Mouse (Mus musculus) megakaryocyte, embryonic 14.5 days (primary cell): ENCODE results near the gene Selenow. TPM values are rescaled to one million over a fixed set of nuclear protein-coding genes. Genes with fewer than 3 reads are reported as not detected.

Experiments
- H3K27me3 ChIP-seq: replicated peaks from 2 replicates; pipeline ENCODE3; 2012; ENCODE audit warnings: inconsistent platforms
- H3K36me3 ChIP-seq: replicated peaks from 2 replicates; pipeline ENCODE3; 2012; ENCODE audit warnings: low read length, inconsistent platforms, mixed read lengths
- H3K4me1 ChIP-seq: 2 replicates; pipeline ENCODE4 v1.6.1; 2012; ENCODE audit warnings: inconsistent platforms
- H3K4me3 ChIP-seq: replicated peaks from 2 replicates; pipeline ENCODE3; 2012; ENCODE audit warnings: moderate library complexity, mild to moderate bottlenecking, inconsistent platforms
- H3K9me3 ChIP-seq: 2 replicates; pipeline ENCODE4 v1.6.1; 2012; ENCODE audit warnings: inconsistent platforms
- FLI1 ChIP-seq: IDR thresholded peaks from 2 replicates; pipeline ENCODE4 v1.6.1; 2012; ENCODE audit warnings: low read length, inconsistent platforms, mixed read lengths
- GATA1 ChIP-seq: IDR thresholded peaks from 3 replicates; pipeline ENCODE4 v1.6.1; 2012; ENCODE audit warnings: mixed read lengths, low read length, inconsistent platforms, borderline replicate concordance
- polyA plus RNA-seq: library from polyadenylated mRNA; stranded (reverse); fragments of >175 nt; gene quantifications from 2 replicates; pipeline ENCODE4 v1.2.3, GENCODE M21; 2012; ENCODE audit warnings: low replicate concordance; ENCODE audit not compliant: insufficient read depth

Selenow gene
- polyA plus RNA-seq, 1 experiment = 1,066 TPM

DNA sequence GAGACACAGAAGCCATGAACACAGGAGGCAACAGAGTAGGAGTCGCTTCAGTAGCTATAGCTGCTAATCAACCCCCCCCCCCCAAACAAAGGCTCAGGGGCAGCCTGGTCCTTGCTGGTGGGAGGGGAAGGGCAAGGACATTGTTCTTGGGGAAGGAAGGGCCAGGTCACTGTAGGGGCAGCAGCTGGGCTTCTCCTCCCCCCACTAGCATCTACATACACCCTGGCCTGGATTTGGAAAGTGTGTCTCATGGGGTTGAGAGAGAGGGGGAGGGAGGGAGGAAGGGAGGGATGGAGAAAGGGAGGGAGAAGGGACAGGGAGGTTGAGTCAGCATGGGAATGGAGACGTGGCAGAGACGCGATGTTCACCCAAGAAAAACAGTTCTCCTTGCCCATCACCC is 38.5 kb upstream of the Selenow start:
- Histone ChIP-seq H3K27me3 (peaks cover 61% of the 10 kb centered on the region), H3K36me3 (peaks cover 15% of the 10 kb centered on the region), H3K4me3 (no peak overlapping the region), H3K4me1 (peaks cover 59% of the 10 kb centered on the region), H3K9me3 (peaks cover 24% of the 10 kb centered on the region)
- TF ChIP-seq GATA1 (no peak), FLI1 (no peak)

- peaks cover 41% of the 10 kb centered on the region for H3K27me3 ChIP-seq
- H3K36me3 ChIP-seq = peaks cover 15% of the 10 kb centered on the region
- H3K4me3 ChIP-seq = no peak overlapping the region
- no peak for TF ChIP-seq FLI1
- no peak for TF ChIP-seq GATA1
- peaks cover 38% of the 10 kb centered on the region for H3K9me3 ChIP-seq
- peaks cover 67% of the 10 kb centered on the region for H3K4me1 ChIP-seq
These were observed 33.9 kb upstream of the Selenow start for GRCm38 (mm10) chr7:15956143-15956542.

DNA sequence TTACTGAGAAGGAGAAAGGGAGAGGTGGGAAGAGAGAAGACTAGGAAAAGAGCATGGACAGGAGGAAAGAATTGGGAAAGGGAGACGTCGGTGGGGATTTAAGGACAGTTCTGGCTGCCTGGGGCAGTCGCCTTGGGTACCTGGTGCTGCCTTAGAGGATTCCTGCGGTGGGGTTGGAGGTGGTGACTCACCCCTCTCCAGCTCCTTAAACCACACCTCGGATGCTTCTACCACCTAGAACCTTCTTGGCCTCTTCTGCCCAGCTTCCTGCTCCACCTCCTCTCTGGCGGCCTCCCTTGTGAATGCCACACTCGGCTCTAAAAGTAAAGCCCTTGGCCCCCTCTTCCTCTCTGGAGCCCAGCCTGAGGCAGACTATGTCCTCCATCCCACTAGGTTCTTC is 33.3 kb upstream of the Selenow start:
- peaks cover 38% of the 10 kb centered on the region for H3K9me3 ChIP-seq
- peak overlapping the region; percentile 87 for H3K4me3 ChIP-seq
- H3K27me3 ChIP-seq = peaks cover 41% of the 10 kb centered on the region
- TF ChIP-seq GATA1 (no peak), FLI1 (no peak)
- H3K4me1 ChIP-seq = peaks cover 60% of the 10 kb centered on the region
- H3K36me3 ChIP-seq = peaks cover 15% of the 10 kb centered on the region

DNA sequence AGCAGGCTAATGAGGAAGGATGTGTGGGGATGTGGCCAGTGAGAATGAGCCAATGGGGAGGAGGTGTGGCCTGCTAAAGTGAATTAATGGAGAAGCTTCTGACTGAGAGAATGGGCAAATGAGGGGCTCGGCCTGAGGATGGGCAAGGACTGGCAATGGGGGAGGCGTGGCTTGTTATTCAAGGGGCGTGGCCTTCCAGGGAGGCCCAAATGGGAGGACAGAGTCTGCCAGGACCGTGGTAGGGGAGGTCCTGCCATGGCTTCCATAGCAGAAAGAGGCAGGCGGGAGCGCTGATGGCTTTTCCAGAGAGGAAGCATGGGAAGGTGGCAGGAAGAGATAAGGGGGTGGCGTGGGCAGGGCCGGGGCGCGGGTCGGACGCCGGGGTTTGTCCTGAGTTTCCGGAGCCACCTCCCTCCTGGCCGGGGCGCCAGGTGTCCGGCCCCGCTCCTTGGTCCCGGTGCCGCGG is 32.8 kb upstream of the Selenow start:
- H3K9me3 ChIP-seq = peaks cover 38% of the 10 kb centered on the region
- H3K4me3 ChIP-seq = peak overlapping the region; percentile 87
- H3K36me3 ChIP-seq = peaks cover 15% of the 10 kb centered on the region
- H3K27me3 ChIP-seq = peaks cover 46% of the 10 kb centered on the region
- TF ChIP-seq FLI1 (no peak), GATA1 (no peak)
- H3K4me1 ChIP-seq = peaks cover 58% of the 10 kb centered on the region

GRCm38 (mm10) chr7:15954436-15954835 is 32.2 kb upstream of the Selenow start:
- peak overlapping the region; percentile 87 for H3K4me3 ChIP-seq
- peaks cover 15% of the 10 kb centered on the region for H3K36me3 ChIP-seq
- peaks cover 38% of the 10 kb centered on the region for H3K9me3 ChIP-seq
- H3K27me3 ChIP-seq = peaks cover 46% of the 10 kb centered on the region
- TF ChIP-seq FLI1 = no peak
- TF ChIP-seq GATA1 = no peak
- peaks cover 58% of the 10 kb centered on the region for H3K4me1 ChIP-seq

- TF ChIP-seq GATA1 (peak; percentile 49; the same call in 1 of the 3 replicates), FLI1 (no peak)
- peaks cover 38% of the 10 kb centered on the region for H3K9me3 ChIP-seq
- peaks cover 66% of the 10 kb centered on the region for H3K4me1 ChIP-seq
- H3K4me3 ChIP-seq = peak overlapping the region; percentile 73
- H3K36me3 ChIP-seq = peaks cover 15% of the 10 kb centered on the region
- H3K27me3 ChIP-seq = peaks cover 55% of the 10 kb centered on the region
These were observed 31.3 kb upstream of the Selenow start for GRCm38 (mm10) chr7:15953307-15954074.

GRCm38 (mm10) chr7:15952416-15952815 is 30.2 kb upstream of the Selenow start:
- H3K36me3 ChIP-seq = peaks cover 12% of the 10 kb centered on the region
- no peak overlapping the region for H3K4me3 ChIP-seq
- H3K9me3 ChIP-seq = peaks cover 31% of the 10 kb centered on the region
- H3K27me3 ChIP-seq = peaks cover 53% of the 10 kb centered on the region
- peaks cover 77% of the 10 kb centered on the region for H3K4me1 ChIP-seq
- TF ChIP-seq GATA1 = no peak
- no peak for TF ChIP-seq FLI1

DNA sequence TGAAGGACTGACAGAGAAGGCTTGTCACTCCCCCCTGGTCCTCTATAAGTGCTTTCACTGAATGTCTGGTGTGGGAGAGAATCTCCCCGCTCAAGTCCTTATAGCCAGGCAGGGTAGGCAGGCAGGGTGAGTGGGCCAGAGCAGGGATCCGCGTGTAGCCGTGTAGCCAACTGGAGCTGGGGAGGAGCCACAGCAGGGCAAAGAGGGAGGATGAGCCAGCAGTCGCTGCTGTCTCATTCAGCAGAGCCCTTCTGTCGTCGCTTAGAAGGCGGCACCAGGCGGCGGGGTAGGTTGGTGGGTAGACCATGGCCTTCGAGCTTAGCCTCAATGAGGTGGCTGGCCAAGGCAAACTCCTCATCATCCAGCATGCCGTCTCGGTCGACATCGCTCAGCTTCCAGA is 27.8 kb upstream of the Selenow start:
- H3K4me1 ChIP-seq = peaks cover 78% of the 10 kb centered on the region
- H3K9me3 ChIP-seq = peaks cover 14% of the 10 kb centered on the region
- no peak overlapping the region for H3K4me3 ChIP-seq
- H3K36me3 ChIP-seq = no peaks in the 10 kb centered on the region
- peaks cover 44% of the 10 kb centered on the region for H3K27me3 ChIP-seq
- no peak for TF ChIP-seq GATA1
- TF ChIP-seq FLI1 = no peak

GRCm38 (mm10) chr7:15949216-15949790 is 27.1 kb upstream of the Selenow start:
- peak overlapping the region; percentile 50 for H3K4me3 ChIP-seq
- TF ChIP-seq FLI1 = no peak
- TF ChIP-seq GATA1 = peak; percentile 24; the same call in 1 of the 3 replicates

DNA sequence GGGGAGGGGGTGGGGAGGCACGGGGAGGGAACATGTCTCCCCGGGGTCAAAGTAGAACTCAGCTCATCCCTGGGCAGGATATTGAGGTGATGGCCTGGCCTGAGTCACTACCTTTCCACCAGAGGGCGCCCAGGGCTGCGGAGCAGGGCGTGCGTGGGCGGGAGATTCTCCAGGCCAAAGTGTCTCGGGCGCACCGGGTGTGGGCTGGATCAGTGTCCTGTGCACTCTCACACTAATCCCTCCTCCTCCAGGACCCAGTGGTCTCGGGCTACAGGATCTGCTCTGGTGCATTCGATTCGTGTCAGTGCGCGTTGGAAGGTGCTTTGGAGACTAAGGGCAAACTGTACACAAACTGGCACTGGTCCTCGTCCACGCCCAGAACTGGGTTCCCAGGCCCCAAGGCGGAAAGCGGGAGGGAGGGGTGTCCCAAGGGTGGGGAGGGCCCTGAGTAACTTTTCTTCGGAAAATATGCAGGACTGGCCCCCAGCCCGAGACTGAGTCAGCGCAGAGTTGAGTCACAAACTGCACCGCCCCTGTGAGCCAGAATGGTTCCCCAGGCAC is 26.3 kb upstream of the Selenow start:
- TF ChIP-seq GATA1 (no peak), FLI1 (no peak)
- H3K4me3 ChIP-seq = peak overlapping the region; percentile 90
- H3K36me3 ChIP-seq = peaks cover 13% of the 10 kb centered on the region
- peaks cover 78% of the 10 kb centered on the region for H3K4me1 ChIP-seq
- H3K9me3 ChIP-seq = peaks cover 11% of the 10 kb centered on the region
- H3K27me3 ChIP-seq = peaks cover 43% of the 10 kb centered on the region

More at GRCm38 (mm10) chr7:15949216-15949790, 27.1 kb upstream of the Selenow start:
- Histone ChIP-seq H3K27me3 (peaks cover 44% of the 10 kb centered on the region), H3K4me1 (peaks cover 78% of the 10 kb centered on the region), H3K9me3 (peaks cover 14% of the 10 kb centered on the region), H3K36me3 (peaks cover 5% of the 10 kb centered on the region)
